Mouse (Mus musculus) hindbrain, postnatal 0 days (tissue): ENCODE data around the gene Skap1. TPM values are rescaled to one million over a fixed set of nuclear protein-coding genes. Genes with fewer than 3 reads are reported as not detected.
"Not testable (repeated sequence)": the region's sequence is repeated elsewhere in the genome, so short reads cannot be mapped to it uniquely, and the experiment has no call there.

Source experiments
- ATAC-seq: fragments of 200-750 bp; cut with Nextera tagmentation; 2 replicates; pipeline ENCODE4 v1.8.0; 2017; ENCODE audit warnings: mild to moderate bottlenecking, moderate TSS enrichment, moderate library complexity
- DNase-seq: peaks from one replicate; pipeline ENCODE4 v3.0.0-alpha.2; 2015; ENCODE audit warnings: low spot score
- H3K27ac ChIP-seq: fragments of 300-500 bp; sonication (generic); 2 replicates; pipeline ENCODE4 v1.5.1; 2014; ENCODE audit warnings: mild to moderate bottlenecking
- H3K27me3 ChIP-seq: fragments of 300-500 bp; sonication (generic); 2 replicates; pipeline ENCODE4 v1.6.1; 2014; ENCODE audit warnings: low read length, mixed read lengths; ENCODE audit not compliant: insufficient read depth
- H3K36me3 ChIP-seq: fragments of 300-500 bp; sonication (generic); 2 replicates; pipeline ENCODE4 v1.6.1; 2014; ENCODE audit warnings: low read length, mixed read lengths; ENCODE audit not compliant: insufficient read depth
- H3K4me1 ChIP-seq: fragments of 300-500 bp; sonication (generic); 2 replicates; pipeline ENCODE4 v1.6.1; 2014; ENCODE audit warnings: antibody characterized with exemption, low read length, mixed read lengths; ENCODE audit not compliant: insufficient read depth
- H3K4me2 ChIP-seq: fragments of 300-500 bp; sonication (generic); 2 replicates; pipeline ENCODE4 v1.6.1; 2014; ENCODE audit warnings: low read depth, mild to moderate bottlenecking, low read length, moderate library complexity, mixed read lengths
- H3K4me3 ChIP-seq: fragments of 300-500 bp; sonication (generic); 2 replicates; pipeline ENCODE4 v1.5.1; 2014; ENCODE audit warnings: low read length
- H3K9ac ChIP-seq: fragments of 300-500 bp; sonication (generic); replicated peaks from 2 replicates; pipeline ENCODE4 v1.6.1; 2014; ENCODE audit warnings: mild to moderate bottlenecking, low read length, moderate library complexity, mixed read lengths
- H3K9me3 ChIP-seq: fragments of 300-500 bp; sonication (generic); 2 replicates; pipeline ENCODE4 v1.6.1; 2016; ENCODE audit warnings: low read length, mixed read lengths
- CTCF ChIP-seq: IDR thresholded peaks from 2 replicates; pipeline ENCODE4 v1.5.1; 2016; ENCODE audit warnings: antibody characterized with exemption, control low read depth, low read depth
- WGBS: fragments of 180-500 bp; shearing (Covaris S2); extraction: QIAGEN DNeasy Blood & Tissue Kit; methylation state at CpG from one replicate; pipeline ENCODE4 v1.1.7; 2014; 5-methylcytosine and 5-hydroxymethylcytosine counted together
- polyA plus RNA-seq: library from polyadenylated mRNA; unstranded; fragments of >200 nt; fragmentation: Nextera tagmentation; extraction: Ambion mirVana; gene quantifications from 2 replicates; pipeline ENCODE4 v1.2.1, GENCODE M21; 2015
- total RNA-seq: library from RNA; depleted of rRNA; stranded (reverse); fragments of >200 nt; gene quantifications from 2 replicates; pipeline ENCODE4 v1.2.3, GENCODE M21; 2014

The Skap1 gene
- total and polyA plus RNA-seq, 2 experiments from 2014 or later: 2.5 to 5.7 TPM

GRCm38 (mm10) chr11:96713210-96714005 is 249.0 kb downstream of the Skap1 start:
- H3K9ac ChIP-seq: no peak overlapping the region
- TF ChIP-seq CTCF: no peak
- no peaks in the 10 kb centered on the region for H3K36me3 ChIP-seq
- ATAC-seq (peak; percentile 61), DNase-seq (peak; percentile 63)
- no peak overlapping the region for H3K4me3 ChIP-seq
- H3K27me3 ChIP-seq: no peaks in the 10 kb centered on the region
- no peaks in the 10 kb centered on the region for H3K9me3 ChIP-seq
- H3K4me2 ChIP-seq: 0 out of 2 replicates have a peak overlapping the region, but pooled peaks have one; percentile 8
- 41% methylated on average over 18 of the region's 18 CpGs for WGBS
- no peak overlapping the region for H3K27ac ChIP-seq
- H3K4me1 ChIP-seq: no peaks in the 10 kb centered on the region

GRCm38 (mm10) chr11:96714011-96714410 is 249.6 kb downstream of the Skap1 start:
- no peak overlapping the region for H3K27ac ChIP-seq
- H3K27me3 ChIP-seq: no peaks in the 10 kb centered on the region
- no peak overlapping the region for H3K9ac ChIP-seq
- H3K4me3 ChIP-seq: no peak overlapping the region
- ATAC-seq (no peak), DNase-seq (no peak)
- H3K9me3 ChIP-seq: no peaks in the 10 kb centered on the region
- H3K36me3 ChIP-seq: no peaks in the 10 kb centered on the region
- H3K4me1 ChIP-seq: no peaks in the 10 kb centered on the region
- 46% methylated on average over 7 of the region's 7 CpGs for WGBS
- TF ChIP-seq CTCF: no peak
- H3K4me2 ChIP-seq: no peak overlapping the region

- not testable (repeated sequence) for DNase-seq, H3K4me1 ChIP-seq, H3K9ac ChIP-seq, ATAC-seq, H3K27ac ChIP-seq, H3K27me3 ChIP-seq, H3K4me3 ChIP-seq, H3K36me3 ChIP-seq, H3K9me3 ChIP-seq, H3K4me2 ChIP-seq
- WGBS: 65% methylated on average over 3 of the region's 5 CpGs
These were observed 250.8 kb downstream of the Skap1 start for GRCm38 (mm10) chr11:96715168-96715567.

- Histone ChIP-seq H3K9ac (no peak overlapping the region), H3K9me3 (no peaks in the 10 kb centered on the region), H3K4me2 (no peak overlapping the region), H3K27ac (no peak overlapping the region), H3K36me3 (no peaks in the 10 kb centered on the region), H3K27me3 (no peaks in the 10 kb centered on the region), H3K4me1 (no peaks in the 10 kb centered on the region), H3K4me3 (no peak overlapping the region)
- ATAC-seq: no peak
- no peak for TF ChIP-seq CTCF
- WGBS: 22% methylated on average over 7 of the region's 7 CpGs
- peak; percentile 52 for DNase-seq
These were observed 254.2 kb downstream of the Skap1 start for GRCm38 (mm10) chr11:96718609-96719008.

GRCm38 (mm10) chr11:96725833-96726232 is 261.4 kb downstream of the Skap1 start:
- 76% methylated on average over 1 of the region's 1 CpGs for WGBS
- H3K27me3 ChIP-seq: no peaks in the 10 kb centered on the region
- TF ChIP-seq CTCF: no peak
- H3K9ac ChIP-seq: no peak overlapping the region
- no peak overlapping the region for H3K4me3 ChIP-seq
- H3K36me3 ChIP-seq: no peaks in the 10 kb centered on the region
- H3K9me3 ChIP-seq: no peaks in the 10 kb centered on the region
- H3K4me2 ChIP-seq: no peak overlapping the region
- ATAC-seq: no peak
- peaks cover 11% of the 10 kb centered on the region; the same call in 1 of the 2 replicates for H3K4me1 ChIP-seq
- no peak overlapping the region for H3K27ac ChIP-seq
- DNase-seq: no peak

- no peaks in the 10 kb centered on the region for H3K36me3 ChIP-seq
- no peaks in the 10 kb centered on the region for H3K27me3 ChIP-seq
- DNase-seq (no peak), ATAC-seq (no peak)
- H3K4me2 ChIP-seq: no peak overlapping the region
- H3K4me1 ChIP-seq: peaks cover 18% of the 10 kb centered on the region
- no peak overlapping the region for H3K27ac ChIP-seq
- no peaks in the 10 kb centered on the region for H3K9me3 ChIP-seq
- H3K9ac ChIP-seq: no peak overlapping the region
- no peak for TF ChIP-seq CTCF
- 71% methylated on average over 2 of the region's 2 CpGs for WGBS
- no peak overlapping the region for H3K4me3 ChIP-seq
These were observed 264.2 kb downstream of the Skap1 start for GRCm38 (mm10) chr11:96728577-96728976.

- H3K27ac ChIP-seq: peak overlapping the region; percentile 41; the same call in 1 of the 2 replicates
- peak overlapping the region; percentile 39 for H3K4me2 ChIP-seq
- H3K4me1 ChIP-seq: peaks cover 18% of the 10 kb centered on the region
- H3K9ac ChIP-seq: 0 out of 2 replicates have a peak overlapping the region, but pooled peaks have one; percentile 19
- H3K9me3 ChIP-seq: no peaks in the 10 kb centered on the region
- ATAC-seq (no peak), DNase-seq (peak; percentile 80)
- no peaks in the 10 kb centered on the region for H3K36me3 ChIP-seq
- no peak overlapping the region for H3K4me3 ChIP-seq
- 20% methylated on average over 9 of the region's 9 CpGs for WGBS
- H3K27me3 ChIP-seq: no peaks in the 10 kb centered on the region
- TF ChIP-seq CTCF: peak; percentile 53
These were observed 265.1 kb downstream of the Skap1 start for GRCm38 (mm10) chr11:96729462-96729861.
